Mouse (Mus musculus): Measurements from ENCODE around the gene 1700017B05Rik. TPM values are rescaled to one million over a fixed set of nuclear protein-coding genes. Genes with fewer than 3 reads are reported as not detected.

1700017B05Rik gene
- total and polyA plus RNA-seq, 2 experiments from 2014 or later = 5.2 to 14.7 TPM

DNA sequence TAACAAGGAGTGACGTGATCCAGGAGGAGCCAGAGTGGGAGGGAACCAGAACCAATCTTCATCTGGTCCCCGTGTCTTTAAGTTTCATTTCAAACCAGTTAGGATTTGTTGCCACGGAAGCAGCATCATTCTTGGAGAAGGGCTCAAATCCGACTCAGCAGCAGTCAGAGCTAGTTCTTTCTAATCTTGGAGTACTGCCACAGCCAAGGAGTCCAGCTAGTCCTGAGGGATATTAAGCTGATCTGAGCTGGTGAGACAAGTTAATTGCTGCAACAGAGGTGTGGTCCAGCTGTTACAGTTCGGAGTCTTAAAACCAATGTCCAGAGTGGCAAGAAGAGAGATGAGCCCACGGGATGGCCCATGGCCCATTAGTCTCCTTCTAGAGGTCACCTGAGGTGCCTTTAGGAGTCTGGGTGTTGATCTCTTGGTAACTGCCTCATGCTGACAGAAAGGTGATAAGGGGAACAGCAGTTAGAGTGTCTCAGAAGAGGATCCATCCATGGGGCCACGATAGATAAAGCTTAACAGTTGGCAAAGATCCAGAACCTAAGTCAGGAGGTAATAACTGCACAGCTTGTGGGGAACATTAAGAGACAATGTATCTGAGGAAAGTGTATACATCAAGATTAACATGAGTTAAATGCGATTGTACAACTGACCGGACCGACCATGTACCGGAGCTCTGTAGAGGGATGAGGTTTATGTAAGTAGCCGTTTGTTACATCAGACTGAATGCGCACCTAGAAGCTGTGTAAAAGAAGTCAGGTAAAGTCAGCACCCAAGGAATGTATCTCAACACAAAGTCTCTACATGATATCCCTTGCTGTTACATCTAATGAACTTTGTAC lies 36.4 kb downstream of the 1700017B05Rik start:
- no peaks in the 10 kb centered on the region for H3K27me3 ChIP-seq (ENCODE audit: insufficient read depth, low read length)
- TF ChIP-seq CTCF (IDR thresholded peaks at IDR 0.05; ENCODE audit: low read depth) = no peak
- no peak for DNase-seq (ENCODE audit: low spot score)
- 71% methylated on average over 13 of the region's 13 CpGs for WGBS
- H3K9ac ChIP-seq (replicated peaks; ENCODE audit: low read length) = no peak overlapping the region
- no peaks in the 10 kb centered on the region for H3K4me1 ChIP-seq (ENCODE audit: insufficient read depth, low read length)
- H3K4me2 ChIP-seq (ENCODE audit: low read depth, low read length) = no peak overlapping the region
- no peak overlapping the region for H3K4me3 ChIP-seq (ENCODE audit: low read length)
- no peaks in the 10 kb centered on the region for H3K9me3 ChIP-seq (ENCODE audit: low read length)
- no peak overlapping the region for H3K27ac ChIP-seq
- no peak for ATAC-seq
- H3K36me3 ChIP-seq (ENCODE audit: insufficient read depth, low read length) = no peaks in the 10 kb centered on the region

- DNase-seq (ENCODE audit: low spot score) (no peak), ATAC-seq (no peak)
- no peak overlapping the region for H3K4me2 ChIP-seq (ENCODE audit: low read depth, low read length)
- H3K4me3 ChIP-seq (ENCODE audit: low read length) = no peak overlapping the region
- no peak overlapping the region for H3K9ac ChIP-seq (replicated peaks; ENCODE audit: low read length)
- no peaks in the 10 kb centered on the region for H3K36me3 ChIP-seq (ENCODE audit: insufficient read depth, low read length)
- no peaks in the 10 kb centered on the region for H3K4me1 ChIP-seq (ENCODE audit: insufficient read depth, low read length)
- no peaks in the 10 kb centered on the region for H3K9me3 ChIP-seq (ENCODE audit: low read length)
- H3K27me3 ChIP-seq (ENCODE audit: insufficient read depth, low read length) = no peaks in the 10 kb centered on the region
- TF ChIP-seq CTCF (IDR thresholded peaks at IDR 0.05; ENCODE audit: low read depth) = no peak
- H3K27ac ChIP-seq = no peak overlapping the region
These were observed 39.1 kb downstream of the 1700017B05Rik start for GRCm38 (mm10) chr9:57223341-57223740.

DNA sequence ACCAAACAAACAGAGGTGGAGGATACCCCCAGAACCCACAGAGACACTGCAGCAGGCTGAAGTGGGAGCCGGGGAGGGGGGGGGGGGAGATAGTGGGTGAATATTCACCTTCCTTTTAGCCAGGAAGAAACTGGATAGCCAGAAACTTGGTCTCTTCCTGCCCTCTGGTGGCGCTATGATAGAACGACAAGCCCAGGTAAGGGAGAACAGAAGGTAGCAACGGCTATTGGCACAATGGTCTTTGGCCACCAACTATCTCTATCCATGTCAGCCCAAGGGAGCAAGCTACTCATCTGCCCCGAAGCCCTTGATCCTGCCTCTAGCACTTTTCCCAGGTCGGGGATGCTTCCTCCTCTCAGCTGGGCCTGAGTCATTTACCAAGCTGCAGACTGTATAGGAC lies 42.1 kb downstream of the 1700017B05Rik start:
- 25% methylated on average over 6 of the region's 6 CpGs for whole genome bisulfite sequencing
- Histone ChIP-seq H3K9ac (replicated peaks; ENCODE audit: low read length) (no peak overlapping the region), H3K4me1 (ENCODE audit: insufficient read depth, low read length) (no peaks in the 10 kb centered on the region), H3K27ac (no peak overlapping the region), H3K4me3 (ENCODE audit: low read length) (no peak overlapping the region), H3K9me3 (ENCODE audit: low read length) (no peaks in the 10 kb centered on the region), H3K4me2 (ENCODE audit: low read depth, low read length) (no peak overlapping the region), H3K27me3 (ENCODE audit: insufficient read depth, low read length) (no peaks in the 10 kb centered on the region), H3K36me3 (ENCODE audit: insufficient read depth, low read length) (no peaks in the 10 kb centered on the region)
- TF ChIP-seq CTCF (IDR thresholded peaks at IDR 0.05; ENCODE audit: low read depth) = peak; percentile 84
- ATAC-seq (no peak; the same call in 1 of the 2 replicates), DNase-seq (ENCODE audit: low spot score) (peak; percentile 70)

DNA sequence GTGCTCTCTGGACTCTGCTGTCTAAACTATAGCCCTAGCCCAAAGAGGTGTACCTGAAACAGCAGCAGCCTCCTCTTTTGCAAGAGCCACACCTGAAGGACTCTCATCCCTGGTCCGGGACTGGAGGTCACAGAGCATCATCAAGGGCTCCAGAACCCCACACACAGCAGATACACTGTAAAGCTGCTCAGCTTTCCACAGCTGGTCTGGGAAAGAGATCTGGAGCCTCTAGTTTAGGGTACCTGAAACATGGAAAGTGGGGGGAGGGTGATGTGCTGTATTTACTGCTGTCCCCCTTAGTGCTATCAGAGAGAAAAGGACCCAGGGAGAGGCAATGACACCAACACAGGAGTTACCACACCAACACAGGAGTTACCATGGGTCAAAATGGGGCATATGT lies 42.9 kb downstream of the 1700017B05Rik start:
- WGBS = 81% methylated on average over 1 of the region's 1 CpGs
- no peaks in the 10 kb centered on the region for H3K9me3 ChIP-seq (ENCODE audit: low read length)
- no peak overlapping the region for H3K9ac ChIP-seq (replicated peaks; ENCODE audit: low read length)
- no peak overlapping the region for H3K4me2 ChIP-seq (ENCODE audit: low read depth, low read length)
- no peaks in the 10 kb centered on the region for H3K4me1 ChIP-seq (ENCODE audit: insufficient read depth, low read length)
- DNase-seq (ENCODE audit: low spot score) = no peak
- no peak overlapping the region for H3K4me3 ChIP-seq (ENCODE audit: low read length)
- no peak for ATAC-seq
- no peak overlapping the region for H3K27ac ChIP-seq
- no peak for TF ChIP-seq CTCF (IDR thresholded peaks at IDR 0.05; ENCODE audit: low read depth)
- no peaks in the 10 kb centered on the region for H3K36me3 ChIP-seq (ENCODE audit: insufficient read depth, low read length)
- no peaks in the 10 kb centered on the region for H3K27me3 ChIP-seq (ENCODE audit: insufficient read depth, low read length)

DNA sequence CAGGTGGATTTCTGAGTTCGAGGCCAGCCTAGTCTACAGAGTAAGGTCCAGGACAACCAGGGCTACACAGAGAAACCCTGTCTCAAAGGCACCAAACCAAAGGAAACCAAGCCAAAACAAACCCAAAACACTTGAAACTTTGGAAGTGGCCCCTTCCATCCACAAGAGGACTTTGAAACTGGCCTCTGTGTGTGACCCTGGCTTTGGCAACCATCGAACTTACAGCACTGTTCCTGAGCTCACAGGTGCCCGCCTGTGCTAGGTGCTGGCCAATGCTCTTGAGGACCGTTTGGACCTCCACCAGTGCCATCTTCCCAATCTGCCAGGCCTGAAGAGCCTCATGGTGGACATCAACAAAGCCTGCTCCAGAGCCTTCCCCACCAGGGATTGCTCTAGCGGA lies 43.6 kb downstream of the 1700017B05Rik start:
- Histone ChIP-seq H3K9me3 (ENCODE audit: low read length) (no peaks in the 10 kb centered on the region), H3K4me2 (ENCODE audit: low read depth, low read length) (no peak overlapping the region), H3K27ac (no peak overlapping the region), H3K4me1 (ENCODE audit: insufficient read depth, low read length) (no peaks in the 10 kb centered on the region), H3K27me3 (ENCODE audit: insufficient read depth, low read length) (no peaks in the 10 kb centered on the region), H3K36me3 (ENCODE audit: insufficient read depth, low read length) (no peaks in the 10 kb centered on the region), H3K9ac (replicated peaks; ENCODE audit: low read length) (no peak overlapping the region), H3K4me3 (ENCODE audit: low read length) (no peak overlapping the region)
- ATAC-seq = no peak
- WGBS = 82% methylated on average over 5 of the region's 5 CpGs
- TF ChIP-seq CTCF (IDR thresholded peaks at IDR 0.05; ENCODE audit: low read depth) = no peak
- no peak for DNase-seq (ENCODE audit: low spot score)

- Histone ChIP-seq H3K4me1 (ENCODE audit: insufficient read depth, low read length) (no peaks in the 10 kb centered on the region), H3K9ac (replicated peaks; ENCODE audit: low read length) (no peak overlapping the region), H3K27ac (no peak overlapping the region), H3K9me3 (ENCODE audit: low read length) (no peaks in the 10 kb centered on the region), H3K27me3 (ENCODE audit: insufficient read depth, low read length) (no peaks in the 10 kb centered on the region), H3K4me2 (ENCODE audit: low read depth, low read length) (no peak overlapping the region), H3K36me3 (ENCODE audit: insufficient read depth, low read length) (no peaks in the 10 kb centered on the region), H3K4me3 (ENCODE audit: low read length) (no peak overlapping the region)
- WGBS = 77% methylated on average over 6 of the region's 6 CpGs
- DNase-seq (ENCODE audit: low spot score) = no peak
- TF ChIP-seq CTCF (IDR thresholded peaks at IDR 0.05; ENCODE audit: low read depth) = no peak
- ATAC-seq = no peak
These were observed 45.2 kb downstream of the 1700017B05Rik start for GRCm38 (mm10) chr9:57217220-57217619.

- Histone ChIP-seq H3K9me3 (ENCODE audit: low read length) (no peaks in the 10 kb centered on the region), H3K27me3 (ENCODE audit: insufficient read depth, low read length) (no peaks in the 10 kb centered on the region), H3K4me3 (ENCODE audit: low read length) (no peak overlapping the region), H3K36me3 (ENCODE audit: insufficient read depth, low read length) (no peaks in the 10 kb centered on the region), H3K9ac (replicated peaks; ENCODE audit: low read length) (no peak overlapping the region), H3K27ac (no peak overlapping the region), H3K4me2 (ENCODE audit: low read depth, low read length) (no peak overlapping the region), H3K4me1 (ENCODE audit: insufficient read depth, low read length) (no peaks in the 10 kb centered on the region)
- no peak for DNase-seq (ENCODE audit: low spot score)
- ATAC-seq = no peak
- TF ChIP-seq CTCF (IDR thresholded peaks at IDR 0.05; ENCODE audit: low read depth) = no peak
- WGBS = 69% methylated on average over 6 of the region's 6 CpGs
These were observed 47.9 kb downstream of the 1700017B05Rik start for GRCm38 (mm10) chr9:57214500-57214899.

All from hindbrain, postnatal 0 days (tissue).